7 mouse cellular contexts compared by ENCODE assay signal in the genomic region with DNA sequence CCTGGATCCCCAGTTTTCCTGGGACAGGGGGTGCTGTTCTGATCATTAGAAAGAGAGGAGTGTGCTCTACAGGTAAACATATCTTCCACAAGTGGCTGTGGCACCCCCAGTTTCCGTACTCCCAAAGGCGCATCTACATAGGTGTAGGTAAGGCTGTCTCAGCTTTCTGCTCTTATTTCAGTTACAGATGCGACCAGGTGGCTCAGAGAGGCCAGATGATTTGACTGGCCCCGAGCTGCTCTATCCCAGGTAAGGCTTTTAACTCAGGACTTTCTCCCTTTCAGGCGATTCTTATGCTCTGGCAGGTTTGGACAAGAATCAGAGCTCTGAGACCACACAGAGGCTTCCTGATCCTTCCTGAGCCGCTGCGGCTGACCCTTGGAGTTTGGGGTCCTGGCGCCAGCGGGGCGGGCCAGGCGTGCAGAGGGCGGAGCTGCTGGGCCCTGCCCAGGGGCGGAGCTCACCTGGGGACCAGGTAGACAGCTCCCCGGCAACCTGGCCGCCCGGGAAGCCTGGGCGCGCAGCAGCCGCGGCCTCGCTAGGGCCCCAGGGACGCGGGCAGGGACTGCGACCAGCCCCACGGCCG. TPM values are rescaled to one million over a fixed set of nuclear protein-coding genes. Genes with fewer than 3 reads are reported as not detected.
DNase-seq lines count a peak whose midpoint lies in the region; ATAC-seq and TF ChIP-seq lines count a peak whose summit lies in the region.

TSS of gene Atp2c2 (plus strand) at position 461 of the 586 bp plus-strand sequence.

- WGBS in midbrain, embryonic 10.5 days = 2% methylated on average over 26 of the region's 26 CpGs
- WGBS in midbrain, postnatal 0 days = 8% methylated on average over 25 of the region's 26 CpGs
- 4% methylated on average over 26 of the region's 26 CpGs for WGBS in intestine, postnatal 0 days
- WGBS in liver, embryonic 12.5 days (ENCODE audit: insufficient replicate concordance) = 7% methylated on average over 26 of the region's 26 CpGs

- H3K4me1 ChIP-seq in midbrain, embryonic 10.5 days = peaks cover 32% of the 10 kb centered on the region
- no peaks in the 10 kb centered on the region for H3K4me1 ChIP-seq in midbrain, postnatal 0 days (ENCODE audit: insufficient read depth, low read length)
- H3K4me1 ChIP-seq in intestine, postnatal 0 days (replicated peaks; ENCODE audit: control insufficient read depth, insufficient read depth, low read length) = no peaks in the 10 kb centered on the region
- peaks cover 15% of the 10 kb centered on the region; the same call in 1 of the 2 replicates for H3K4me1 ChIP-seq in liver, embryonic 12.5 days

- H3K27me3 ChIP-seq in midbrain, embryonic 10.5 days (ENCODE audit: low read depth, poor library complexity, severe bottlenecking) = peaks cover 60% of the 10 kb centered on the region
- peaks cover 24% of the 10 kb centered on the region for H3K27me3 ChIP-seq in midbrain, postnatal 0 days (ENCODE audit: insufficient read depth, low read length)
- peaks cover 10% of the 10 kb centered on the region; the same call in 1 of the 2 replicates for H3K27me3 ChIP-seq in intestine, postnatal 0 days (replicated peaks; ENCODE audit: control insufficient read depth, insufficient read depth, low read length)
- H3K27me3 ChIP-seq in liver, embryonic 12.5 days (replicated peaks) = peaks cover 83% of the 10 kb centered on the region

- H3K4me2 ChIP-seq in midbrain, postnatal 0 days (ENCODE audit: low read depth, low read length, poor library complexity, severe bottlenecking) = no peak within 1 kb of the TSS
- peak within 1 kb of the TSS; percentile 64 for H3K4me2 ChIP-seq in intestine, postnatal 0 days (replicated peaks; ENCODE audit: low read depth)
- H3K4me2 ChIP-seq in liver, embryonic 12.5 days = peak within 1 kb of the TSS; percentile 39

- H3K9me3 ChIP-seq in midbrain, embryonic 10.5 days (replicated peaks) = no peaks in the 10 kb centered on the region
- no peaks in the 10 kb centered on the region for H3K9me3 ChIP-seq in midbrain, postnatal 0 days (ENCODE audit: low read length)
- no peaks in the 10 kb centered on the region for H3K9me3 ChIP-seq in intestine, postnatal 0 days (ENCODE audit: control insufficient read depth)
- H3K9me3 ChIP-seq in liver, embryonic 12.5 days (replicated peaks) = no peaks in the 10 kb centered on the region

- H3K4me3 ChIP-seq in midbrain, embryonic 10.5 days = peak within 1 kb of the TSS; percentile 29
- H3K4me3 ChIP-seq in midbrain, postnatal 0 days (ENCODE audit: low read depth, low read length) = no peak within 1 kb of the TSS
- peak within 1 kb of the TSS; percentile 35 for H3K4me3 ChIP-seq in intestine, postnatal 0 days (ENCODE audit: low read depth, low read length)
- H3K4me3 ChIP-seq in liver, embryonic 12.5 days = no peak within 1 kb of the TSS

- ATAC-seq in midbrain, postnatal 0 days (ENCODE audit: low FRiP score) = no peak
- ATAC-seq in intestine, postnatal 0 days = peak; percentile 71
- ATAC-seq in liver, embryonic 12.5 days = no peak

- no peak within 1 kb of the TSS for H3K9ac ChIP-seq in midbrain, postnatal 0 days (replicated peaks; ENCODE audit: low read length, poor library complexity, severe bottlenecking)
- peak within 1 kb of the TSS; percentile 31; the same call in 1 of the 2 replicates for H3K9ac ChIP-seq in intestine, postnatal 0 days (ENCODE audit: low read depth, low read length)
- no peak within 1 kb of the TSS for H3K9ac ChIP-seq in liver, embryonic 12.5 days

- TF ChIP-seq CTCF in midbrain, postnatal 0 days (IDR thresholded peaks at IDR 0.05) = no peak
- no peak for TF ChIP-seq CTCF in intestine, postnatal 0 days (IDR thresholded peaks at IDR 0.05; ENCODE audit: low read depth)

- 0 out of 2 replicates have a peak within 1 kb of the TSS, but pooled peaks have one; percentile 23 for H3K27ac ChIP-seq in midbrain, embryonic 10.5 days (replicated peaks)
- no peak within 1 kb of the TSS for H3K27ac ChIP-seq in midbrain, postnatal 0 days (ENCODE audit: low read depth, low read length)
- H3K27ac ChIP-seq in intestine, postnatal 0 days (ENCODE audit: low read depth, low read length) = peak within 1 kb of the TSS; percentile 5; the same call in 1 of the 2 replicates
- H3K27ac ChIP-seq in liver, embryonic 12.5 days = no peak within 1 kb of the TSS

- no peak for DNase-seq in midbrain, embryonic 10.5 days (ENCODE audit: low spot score)
- no peak for DNase-seq in midbrain, postnatal 0 days (ENCODE audit: low spot score)
- peak; percentile 78 for DNase-seq in yolk sac, embryonic 10.5 days (ENCODE audit: low spot score)
- DNase-seq in B cell, adult 2 months = no peak
- DNase-seq in right cerebral cortex, adult 2 months (ENCODE audit: low spot score in 2 of 2) = no peak

- no peaks in the 10 kb centered on the region for H3K36me3 ChIP-seq in midbrain, embryonic 10.5 days
- H3K36me3 ChIP-seq in midbrain, postnatal 0 days (ENCODE audit: insufficient read depth, low read length) = no peaks in the 10 kb centered on the region
- H3K36me3 ChIP-seq in intestine, postnatal 0 days (ENCODE audit: control insufficient read depth, insufficient read depth) = no peaks in the 10 kb centered on the region
- no peaks in the 10 kb centered on the region for H3K36me3 ChIP-seq in liver, embryonic 12.5 days

RNA-seq across cellular contexts. Expression of gene Atp2c2, which starts in this region (rescaled TPM):
- polyA plus RNA-seq in midbrain, embryonic 10.5 days (2016; fragmentation: Nextera tagmentation; extraction: Ambion mirVana) = 1.2 and 1.6 TPM in 2 replicates
- 0.28 and 0.82 TPM in 2 replicates for total RNA-seq in midbrain, postnatal 0 days (2014; rRNA removed)
- 0.83 and 1.1 TPM in 2 replicates for polyA plus RNA-seq in midbrain, postnatal 0 days (2015; fragmentation: Nextera tagmentation; extraction: Ambion mirVana)
- polyA plus RNA-seq in intestine, postnatal 0 days (2015; fragmentation: Nextera tagmentation; extraction: Ambion mirVana) = 2.3 and 2.4 TPM in 2 replicates
- 0.07 and 0.14 TPM in 2 replicates for polyA plus RNA-seq in liver, embryonic 12.5 days (2016; fragmentation: Nextera tagmentation; extraction: Ambion mirVana)

Comparison
In these comparisons a context has a peak if more than half of its experiments do, and no peak if none do; other contexts are left out.
1. H3K27ac ChIP-seq: peak in midbrain, embryonic 10.5 days (single experiment) and intestine, postnatal 0 days (single experiment); none in midbrain, postnatal 0 days (single experiment) and liver, embryonic 12.5 days (single experiment).
2. H3K4me3 ChIP-seq: peak in midbrain, embryonic 10.5 days (single experiment) and intestine, postnatal 0 days (single experiment); none in midbrain, postnatal 0 days (single experiment) and liver, embryonic 12.5 days (single experiment).